Mouse (Mus musculus) retina, adult 2 months (tissue): ENCODE data around the gene 4930452B06Rik.
A peak's percentile ranks its signal among the peaks of the same experiment; 100 is the strongest.
"Not testable (repeated sequence)": the region's sequence is repeated elsewhere in the genome, so short reads cannot be mapped to it uniquely, and the experiment has no call there.

Source experiments
- DNase-seq: peaks from one replicate; pipeline ENCODE4 v3.0.0-alpha.2; 2012; ENCODE audit warnings: low read depth, low spot score

Gene 4930452B06Rik

DNA sequence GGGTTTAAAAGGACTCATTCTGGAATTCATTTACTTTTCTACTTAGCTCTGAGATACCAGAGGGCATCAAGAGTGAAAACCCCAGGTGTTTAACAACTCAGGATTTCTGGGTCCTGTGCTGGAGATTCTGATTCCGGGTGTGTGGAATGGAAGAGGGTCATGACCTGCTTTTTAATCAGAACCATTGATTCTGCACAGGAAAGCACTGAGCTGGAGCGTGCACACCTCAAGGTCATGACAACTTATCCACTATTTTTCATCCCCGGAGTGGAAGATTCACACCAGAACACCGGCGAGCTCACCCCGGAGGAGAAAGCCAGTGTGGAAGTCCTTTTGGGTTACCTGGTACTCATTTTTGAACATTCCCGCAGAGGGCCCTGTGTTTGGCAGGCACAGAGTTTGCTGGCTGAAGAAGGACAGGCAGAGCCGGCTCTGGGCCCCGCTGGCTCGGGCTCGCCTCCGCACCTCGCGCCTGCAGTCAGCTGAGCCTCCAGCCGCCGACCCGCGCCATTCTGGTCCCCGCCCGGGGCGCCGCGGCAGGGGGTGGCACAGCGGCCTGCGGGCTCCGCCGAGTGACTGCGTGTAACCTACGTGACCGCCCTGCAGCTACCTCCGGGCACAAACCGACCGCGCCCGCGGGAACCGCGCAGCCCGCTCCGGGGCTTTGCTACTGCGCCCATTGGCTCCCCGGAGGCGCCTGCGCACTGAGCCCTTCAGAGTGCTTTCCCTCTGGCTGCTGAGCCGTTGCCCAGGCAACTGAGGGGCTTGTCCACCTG is at the start of gene 4930452B06Rik:
Gene 4930452B06Rik (minus strand): TSS at position 605 of the 776 bp plus-strand sequence.
- peak; percentile 16 for DNase-seq

DNA sequence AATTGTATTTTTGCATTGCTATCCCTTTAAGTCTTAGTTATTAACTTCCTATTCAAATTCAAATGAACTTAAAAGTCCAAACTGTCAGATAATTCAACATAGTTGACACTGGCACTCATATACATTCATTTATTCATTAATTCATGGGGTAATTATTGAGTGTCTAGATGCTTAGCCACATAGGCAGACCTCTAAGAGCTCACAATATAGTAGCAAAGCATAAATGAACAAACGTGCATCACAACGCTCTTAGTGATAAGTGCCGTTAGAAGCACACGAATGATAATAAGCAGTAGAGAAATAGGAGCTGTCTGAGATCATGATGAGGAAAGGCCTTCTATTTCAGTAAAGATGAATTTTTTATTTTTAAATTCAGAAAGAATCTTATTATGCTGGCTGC is 46.6 kb upstream of the 4930452B06Rik start:
- no peak for DNase-seq

DNA sequence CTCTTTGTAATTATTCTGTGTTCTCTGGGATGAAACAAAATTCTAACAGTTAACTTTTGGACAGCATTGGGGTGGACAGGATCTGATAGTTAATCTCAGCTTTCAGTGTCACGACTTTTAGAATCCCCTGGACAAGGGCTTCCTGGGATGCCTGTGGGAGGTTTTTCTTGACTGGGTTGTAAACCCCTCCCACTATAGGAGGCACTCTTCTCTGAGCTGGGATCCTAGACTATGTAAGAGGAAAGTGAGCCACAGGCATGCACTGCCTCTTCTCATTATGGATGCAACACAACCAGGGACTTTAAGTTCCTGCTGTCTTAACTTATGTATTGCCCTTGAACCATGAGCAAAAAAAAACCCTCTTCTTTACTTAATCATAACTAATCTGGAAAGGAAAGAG is 23.4 kb upstream of the 4930452B06Rik start:
- DNase-seq = no peak

DNA sequence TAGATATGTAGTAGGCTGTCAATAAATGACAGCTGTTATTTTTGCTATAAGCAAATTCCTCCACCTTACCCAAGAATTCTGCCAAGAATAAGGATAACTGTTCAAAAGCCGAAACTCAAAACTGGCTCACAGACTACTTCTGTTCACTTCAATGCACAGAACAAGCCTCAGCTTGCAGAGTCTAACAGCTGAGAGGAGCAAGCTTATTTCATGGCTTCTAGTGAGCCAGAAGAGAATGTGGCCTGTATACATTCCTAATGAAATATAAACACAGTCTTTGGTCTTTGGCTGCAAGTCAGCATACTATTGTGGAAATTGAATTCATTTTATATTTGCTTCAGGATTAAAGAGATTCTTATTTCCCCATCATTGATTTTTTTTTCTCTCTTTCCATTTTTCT is 22.4 kb upstream of the 4930452B06Rik start:
- no peak for DNase-seq

DNA sequence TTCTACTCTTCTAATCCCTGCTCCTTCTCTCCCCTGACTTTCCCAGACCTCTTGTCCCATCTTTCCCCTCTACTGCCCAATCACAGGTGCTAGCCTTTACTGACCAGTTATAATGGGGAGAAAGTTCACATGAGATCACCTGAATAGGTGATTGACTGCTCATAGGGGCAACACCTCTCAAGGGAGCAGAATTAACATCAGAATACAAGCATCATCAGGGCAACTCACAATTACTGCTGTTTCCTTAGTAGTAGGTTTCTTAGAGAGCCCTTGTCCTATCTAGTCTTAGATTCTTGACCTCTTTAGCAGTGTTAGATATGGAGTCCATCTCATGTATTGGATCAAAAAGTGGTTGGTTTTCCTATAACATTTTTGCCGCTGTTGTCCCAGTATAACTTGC is 20.1 kb upstream of the 4930452B06Rik start:
- no peak for DNase-seq

DNA sequence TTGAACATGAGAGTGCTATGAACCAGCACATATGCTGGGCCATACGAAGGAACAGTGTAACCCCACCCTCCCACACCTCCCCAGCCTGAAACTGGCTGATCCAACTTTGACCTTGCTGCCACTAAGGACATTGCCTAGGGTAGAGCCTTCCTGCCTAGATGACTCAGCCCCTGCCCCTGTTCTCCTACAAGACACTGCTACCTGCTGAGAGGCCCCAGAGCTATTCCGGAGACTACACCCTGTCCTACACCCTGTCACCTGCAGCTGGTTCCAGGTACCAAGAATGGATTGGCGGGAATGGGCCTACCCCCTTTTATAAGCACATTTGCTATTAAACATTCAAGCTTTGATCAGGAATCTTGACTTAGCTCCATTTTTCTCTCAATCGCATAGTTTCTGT is 13.9 kb upstream of the 4930452B06Rik start:
- DNase-seq = no peak

DNA sequence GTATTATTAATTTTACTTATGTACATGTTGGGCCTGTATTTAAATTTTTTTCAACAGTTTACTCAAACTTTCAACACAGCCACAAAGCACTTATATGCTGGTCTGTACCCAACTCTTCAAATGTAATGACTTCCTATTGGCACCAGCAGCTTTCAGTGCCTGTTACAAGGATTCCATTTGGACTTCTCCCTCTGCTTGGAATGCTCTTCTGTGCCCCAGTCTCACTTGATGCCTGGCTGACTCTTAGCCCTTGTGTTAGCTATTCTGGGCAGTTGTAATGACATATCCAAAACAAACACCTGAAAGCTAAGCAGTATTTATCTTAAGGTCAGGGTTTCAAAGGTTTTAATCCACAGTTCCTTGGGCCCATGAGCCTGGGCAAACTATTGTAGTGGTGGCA is 5.7 kb downstream of the 4930452B06Rik start:
- no peak for DNase-seq

DNA sequence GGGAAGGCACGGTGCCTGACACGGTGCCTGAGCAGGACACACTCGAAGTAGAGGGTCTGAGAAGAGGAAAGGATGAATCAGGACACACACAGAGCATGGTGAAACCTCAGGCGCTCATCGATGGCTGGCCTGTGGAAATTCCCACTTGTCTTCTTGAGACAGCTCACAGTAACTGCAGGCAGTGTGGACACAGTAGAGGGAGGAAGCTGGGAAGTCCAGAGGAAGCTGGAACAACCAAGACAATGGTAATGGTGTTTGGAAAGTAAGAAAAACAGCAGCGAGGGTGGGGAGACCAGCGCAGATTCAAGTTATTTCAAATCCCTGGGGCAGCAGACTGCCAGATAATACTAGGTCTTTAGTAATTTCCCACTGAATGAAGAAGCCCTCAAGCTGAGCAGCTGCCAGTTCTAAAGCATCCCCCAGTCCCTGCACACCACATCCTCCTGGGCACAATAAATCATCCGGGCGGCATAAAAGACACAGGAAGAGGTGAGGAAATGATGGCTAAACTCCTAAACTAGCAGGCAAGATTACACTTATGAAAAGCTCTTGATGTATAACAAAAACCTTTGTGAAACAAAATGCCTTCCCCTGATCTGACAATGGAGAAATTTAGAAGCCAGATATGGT is 24.3 kb downstream of the 4930452B06Rik start:
- DNase-seq = no peak

DNA sequence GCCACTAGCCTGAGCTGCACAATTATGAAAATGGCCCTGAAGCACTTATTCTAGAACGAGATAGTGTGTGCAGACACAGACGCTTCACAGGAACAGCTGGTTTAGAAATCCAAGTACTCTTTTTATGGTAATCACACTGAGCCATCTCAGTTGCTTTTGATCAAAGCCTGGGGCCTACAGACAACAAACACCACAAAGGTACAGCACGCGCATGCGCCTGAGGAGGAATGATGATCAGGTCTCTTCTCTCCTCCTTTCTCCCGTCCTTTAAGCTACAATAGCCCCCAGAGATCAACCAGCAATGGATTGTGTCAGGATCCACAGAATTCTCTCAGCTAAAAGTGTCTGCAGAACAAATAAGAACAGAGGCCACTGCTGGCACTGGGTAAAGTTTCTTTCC is 33.8 kb downstream of the 4930452B06Rik start:
- DNase-seq = no peak

DNA sequence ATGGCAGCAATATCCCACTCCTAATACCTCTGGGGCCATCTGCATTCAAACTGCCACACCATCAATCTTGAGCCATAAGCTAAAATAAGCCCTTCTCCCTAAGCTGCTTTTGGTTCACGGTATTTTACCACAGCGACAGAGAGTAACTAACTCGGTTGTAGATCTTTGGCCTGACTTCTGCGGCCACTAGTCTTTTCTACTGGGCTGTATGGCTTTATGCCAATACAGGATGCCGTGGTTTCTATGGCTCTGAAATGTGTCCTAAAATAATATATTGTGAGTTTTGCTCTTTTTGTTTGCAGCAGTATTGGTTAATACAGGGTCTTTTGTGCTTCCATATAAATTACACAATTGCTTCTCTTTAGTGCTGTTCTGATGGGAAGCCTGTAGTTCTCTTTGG is 37.6 kb downstream of the 4930452B06Rik start:
- DNase-seq = no peak

DNA sequence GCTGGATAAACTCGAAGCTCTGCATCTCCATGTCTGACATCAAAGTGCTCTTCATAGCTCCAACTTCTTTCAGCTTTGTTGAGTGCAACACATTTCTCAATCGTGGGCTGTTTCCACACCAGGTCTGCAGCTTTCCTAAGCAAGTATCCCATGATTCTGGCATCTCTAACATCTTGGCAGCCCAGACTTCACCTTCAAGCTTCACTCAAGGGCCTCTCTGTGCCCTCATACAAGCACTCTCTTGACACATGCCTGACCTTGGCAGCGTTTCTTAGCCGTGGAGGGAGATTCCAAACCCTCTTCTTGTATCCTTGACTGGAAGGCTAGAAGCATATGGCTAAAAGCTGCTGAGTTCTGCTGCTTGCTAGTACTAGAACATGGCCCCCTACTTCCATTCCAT is 38.6 kb downstream of the 4930452B06Rik start:
- no peak for DNase-seq

DNA sequence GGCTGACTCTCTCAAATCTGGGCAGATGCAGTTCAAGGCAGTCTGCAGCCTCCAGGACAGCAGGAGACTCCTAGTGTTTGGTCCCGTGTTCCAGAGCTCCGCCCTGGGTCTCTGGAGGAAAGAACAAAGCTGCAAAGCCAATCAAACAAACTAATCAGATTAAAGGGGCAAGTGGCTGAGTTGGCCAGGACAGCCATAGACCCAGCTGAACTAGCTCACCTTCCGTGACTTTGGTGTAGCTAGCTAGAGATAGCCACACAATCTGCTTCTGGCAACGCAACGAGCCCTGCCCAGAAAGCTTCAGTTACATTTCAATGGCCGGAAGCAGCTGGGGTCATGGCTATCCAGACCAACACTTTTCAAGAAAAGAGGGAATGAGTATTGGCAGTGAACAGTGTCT is 44.9 kb downstream of the 4930452B06Rik start:
- DNase-seq = no peak

DNA sequence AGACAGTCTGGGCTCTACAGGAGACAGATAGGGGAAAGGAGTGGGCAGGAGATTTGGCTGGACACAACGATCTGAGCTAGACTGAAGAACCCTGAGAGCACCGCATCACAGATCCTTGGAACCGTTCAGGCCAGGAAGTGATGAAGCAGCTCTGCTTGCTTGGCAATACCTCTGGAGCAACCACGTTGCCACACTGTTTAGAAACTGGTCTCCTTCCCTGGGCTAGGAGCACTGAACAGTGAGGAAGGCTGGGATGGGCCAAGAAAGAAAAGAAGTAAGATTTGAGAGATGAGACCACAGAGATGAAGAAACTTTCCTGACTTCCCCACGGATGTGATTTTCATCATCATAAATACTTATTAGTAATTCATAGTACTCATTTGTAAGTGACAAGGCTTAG is 45.5 kb downstream of the 4930452B06Rik start:
- no peak for DNase-seq

DNA sequence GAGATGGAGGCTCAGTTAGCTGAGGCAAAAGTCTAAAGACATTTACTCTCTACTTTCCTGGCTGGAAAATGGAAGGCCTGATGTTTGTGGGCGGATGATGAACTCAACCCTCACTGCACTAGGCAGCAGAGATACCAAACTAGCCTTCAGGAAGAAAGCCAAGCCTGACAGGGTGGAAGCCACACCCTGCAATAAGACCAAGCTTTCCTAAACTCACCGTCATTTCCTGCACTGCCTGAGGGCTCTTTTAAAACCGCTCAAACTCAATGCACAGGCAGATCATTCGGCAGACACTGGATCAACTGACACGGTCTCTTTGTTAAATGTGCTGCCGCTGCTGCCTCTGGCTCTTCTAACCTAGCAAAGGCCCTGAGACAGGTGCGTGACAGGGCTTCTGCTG is 50.4 kb downstream of the 4930452B06Rik start:
- no peak for DNase-seq

DNA sequence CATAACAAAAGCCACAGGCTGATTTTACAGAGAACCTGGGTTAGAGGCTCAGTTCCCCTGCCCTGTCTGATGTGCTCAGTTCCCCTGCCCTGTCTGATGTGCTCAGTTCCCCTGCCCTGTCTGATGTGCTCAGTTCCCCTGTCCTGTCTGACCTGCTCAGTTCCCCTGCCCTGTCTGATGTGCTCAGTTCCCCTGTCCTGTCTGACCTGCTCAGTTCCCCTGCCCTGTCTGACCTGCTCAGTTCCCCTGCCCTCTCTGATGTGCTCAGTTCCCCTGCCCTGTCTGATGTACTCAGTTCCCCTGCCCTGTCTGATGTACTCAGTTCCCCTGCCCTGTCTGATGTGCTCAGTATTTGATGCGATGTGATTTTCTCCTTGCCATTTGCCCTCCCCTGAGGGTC is 51.6 kb downstream of the 4930452B06Rik start:
- not testable (repeated sequence) for DNase-seq

DNA sequence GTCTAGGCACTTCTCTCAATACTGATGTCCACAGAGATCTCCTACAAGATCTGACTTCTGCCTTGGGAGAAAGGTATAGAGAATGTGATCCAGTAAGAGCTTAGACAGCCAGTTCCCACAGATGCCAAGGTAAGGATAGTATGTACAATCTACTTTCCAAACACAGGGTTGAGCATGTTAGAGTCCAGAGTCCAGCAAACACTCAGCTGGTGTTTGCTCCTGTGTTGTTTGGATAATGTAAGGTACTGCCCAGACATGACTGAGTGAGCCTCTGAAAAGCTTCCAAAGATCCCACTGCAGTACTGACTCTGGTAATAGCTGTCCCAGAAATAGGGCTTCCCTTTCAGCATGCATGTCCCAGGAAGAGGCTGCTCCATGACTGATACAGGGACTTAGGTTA is 54.0 kb downstream of the 4930452B06Rik start:
- DNase-seq = no peak

DNA sequence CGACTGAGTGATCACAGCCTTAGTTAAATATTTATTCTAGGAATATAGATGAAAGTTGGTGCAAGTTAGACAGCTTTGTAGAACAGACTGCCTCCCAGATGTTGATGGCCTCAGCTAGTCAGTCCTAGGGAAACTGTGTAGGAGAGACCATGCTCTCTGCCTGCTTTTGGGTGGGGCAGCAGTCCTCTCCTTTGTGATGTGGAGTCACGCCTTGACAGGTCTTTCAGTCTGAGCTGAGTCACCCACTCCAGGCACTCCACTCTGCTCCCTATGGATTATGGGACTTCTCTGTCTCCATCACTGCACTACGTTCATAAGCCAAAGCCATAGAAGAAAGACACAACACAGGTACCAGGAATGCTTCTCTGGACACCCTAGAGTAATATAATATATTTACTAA is 55.9 kb downstream of the 4930452B06Rik start:
- DNase-seq = no peak

DNA sequence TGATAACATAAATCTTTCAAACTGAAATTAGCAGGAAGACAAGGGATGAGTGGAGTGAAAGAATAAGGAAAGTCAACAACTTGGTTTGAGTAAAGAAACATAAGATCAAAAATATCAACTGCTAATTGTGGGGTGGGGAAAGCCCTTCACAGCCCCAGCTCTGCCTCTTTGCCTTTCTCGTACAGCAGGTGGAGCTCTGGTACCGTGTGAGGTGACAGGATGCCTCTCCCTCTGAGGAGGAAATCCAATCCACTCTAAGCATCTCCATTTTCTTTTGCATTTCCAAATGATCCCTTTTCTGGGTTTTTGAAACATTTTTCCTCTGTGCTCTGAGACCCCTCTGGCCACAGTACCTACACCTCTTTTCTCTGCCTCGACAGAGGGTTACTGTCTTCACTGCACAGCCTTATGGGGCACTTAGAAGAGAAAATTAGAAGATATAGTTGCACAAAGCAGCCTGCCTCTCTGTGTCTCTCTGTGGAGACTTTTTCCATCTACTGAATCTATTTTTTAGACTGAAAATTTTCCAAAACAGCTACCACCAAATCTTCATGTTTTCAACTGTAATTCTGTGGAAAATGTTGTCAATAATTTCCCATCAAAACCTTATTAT is 57.4 kb downstream of the 4930452B06Rik start:
- peak; percentile 30 for DNase-seq

DNA sequence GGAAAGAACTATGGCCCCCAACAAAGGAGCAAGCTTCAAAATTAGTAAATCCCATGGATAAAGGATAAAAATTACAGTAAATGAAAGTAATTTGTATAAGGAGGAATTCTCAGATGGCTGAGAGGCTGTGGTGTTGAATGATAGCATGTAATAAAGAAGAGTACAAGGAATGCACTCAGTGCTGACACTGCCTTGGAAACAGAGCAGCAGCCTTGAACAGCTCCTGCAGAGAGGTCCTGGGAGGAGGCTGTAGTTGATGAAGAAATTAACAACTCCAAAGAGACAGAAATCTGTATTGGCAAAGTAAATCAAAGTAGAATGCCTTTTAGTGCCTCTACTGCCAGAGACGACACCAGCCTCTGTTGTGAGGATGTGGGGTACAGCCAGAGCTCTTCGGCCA is 61.1 kb downstream of the 4930452B06Rik start:
- DNase-seq = no peak

DNA sequence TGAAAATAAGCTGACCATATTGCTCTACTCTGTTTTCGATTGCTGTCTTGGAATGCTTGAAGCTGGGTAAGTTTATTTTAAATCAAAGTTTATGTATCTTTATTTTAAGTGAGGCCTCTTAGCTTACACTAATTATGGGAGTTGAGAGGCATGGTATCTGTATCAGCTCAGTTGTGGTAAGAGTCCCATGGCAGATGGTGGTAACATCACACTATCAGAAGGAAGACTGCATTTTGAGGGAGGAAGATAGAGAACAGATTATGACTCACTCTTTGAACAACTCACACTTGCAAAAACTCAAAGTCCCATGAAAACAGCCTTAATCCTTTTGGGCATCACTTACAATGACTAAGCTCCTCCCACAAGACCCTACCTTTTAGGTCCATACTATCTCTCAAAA is 81.0 kb downstream of the 4930452B06Rik start:
- no peak for DNase-seq

DNA sequence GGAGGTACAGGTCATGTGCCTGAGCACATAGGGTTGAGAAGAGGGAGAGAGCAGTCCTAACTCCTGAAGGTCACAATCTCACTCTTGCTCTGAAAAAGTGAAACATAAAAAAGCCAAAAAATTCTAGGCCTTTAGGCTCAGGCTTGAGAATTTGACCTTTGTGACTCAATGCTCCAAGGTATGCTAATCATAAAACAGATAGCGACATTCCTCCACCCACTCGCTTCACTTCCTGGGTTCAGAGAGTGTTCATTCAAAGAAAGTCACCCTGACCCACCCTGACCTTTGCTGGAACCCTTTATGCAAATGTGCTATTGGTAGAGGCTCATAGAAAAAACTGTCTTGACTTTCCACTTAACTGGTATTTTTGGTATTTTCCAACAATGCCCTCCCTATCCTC is 115.0 kb downstream of the 4930452B06Rik start:
- not testable (repeated sequence) for DNase-seq

DNA sequence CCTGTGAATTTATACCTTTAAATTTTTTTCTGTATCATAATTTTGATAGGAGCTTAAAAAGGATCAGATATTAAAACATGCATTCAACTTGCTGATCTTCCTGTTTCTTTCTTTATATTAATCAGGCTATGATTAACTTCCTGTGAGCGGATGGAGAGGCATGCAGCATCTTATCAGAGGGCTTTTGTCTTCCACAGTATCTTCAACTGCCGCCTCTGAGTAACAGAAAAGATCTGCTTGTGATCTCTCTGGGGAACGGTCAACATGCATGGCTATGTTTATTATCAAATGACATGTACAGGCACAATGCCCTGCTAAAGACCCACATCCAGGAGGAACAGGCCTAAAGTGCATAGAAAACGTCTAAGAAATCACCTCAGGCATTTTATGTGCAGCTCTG is 116.9 kb downstream of the 4930452B06Rik start:
- DNase-seq = no peak

DNA sequence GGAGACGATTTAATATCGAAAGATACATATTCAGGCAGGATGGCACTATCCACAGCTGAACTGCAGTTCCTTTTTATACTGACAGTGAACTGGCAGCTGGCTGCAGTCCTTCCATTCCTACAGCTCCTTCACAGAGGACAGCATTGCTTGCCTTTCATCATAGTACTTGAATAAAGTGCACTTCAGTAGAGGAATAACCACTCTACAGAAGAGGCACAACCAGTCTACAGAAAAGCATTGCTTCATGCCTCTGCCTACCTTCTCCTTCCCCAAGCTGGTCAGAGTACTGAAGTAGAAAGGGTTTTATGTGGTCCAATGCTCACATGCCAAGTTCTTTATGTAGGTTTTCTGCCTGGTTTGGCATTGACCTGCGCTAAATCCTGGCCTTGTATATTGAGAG is 130.0 kb downstream of the 4930452B06Rik start:
- no peak for DNase-seq
